Mouse (Mus musculus): ENCODE results near the gene Map4k1.

GRCm38 (mm10) chr7:29043674-29044057 lies 61.8 kb downstream of the Map4k1 start:
- TF ChIP-seq GATA1 (IDR thresholded peaks at IDR 0.05; ENCODE audit: low read length) = no peak
- TF ChIP-seq TAL1 (IDR thresholded peaks at IDR 0.05; ENCODE audit: low read length) = no peak
